Mouse (Mus musculus): Measurements from ENCODE around the gene Yipf4.
A peak's percentile ranks its signal among the peaks of the same experiment; 100 is the strongest.

DNA sequence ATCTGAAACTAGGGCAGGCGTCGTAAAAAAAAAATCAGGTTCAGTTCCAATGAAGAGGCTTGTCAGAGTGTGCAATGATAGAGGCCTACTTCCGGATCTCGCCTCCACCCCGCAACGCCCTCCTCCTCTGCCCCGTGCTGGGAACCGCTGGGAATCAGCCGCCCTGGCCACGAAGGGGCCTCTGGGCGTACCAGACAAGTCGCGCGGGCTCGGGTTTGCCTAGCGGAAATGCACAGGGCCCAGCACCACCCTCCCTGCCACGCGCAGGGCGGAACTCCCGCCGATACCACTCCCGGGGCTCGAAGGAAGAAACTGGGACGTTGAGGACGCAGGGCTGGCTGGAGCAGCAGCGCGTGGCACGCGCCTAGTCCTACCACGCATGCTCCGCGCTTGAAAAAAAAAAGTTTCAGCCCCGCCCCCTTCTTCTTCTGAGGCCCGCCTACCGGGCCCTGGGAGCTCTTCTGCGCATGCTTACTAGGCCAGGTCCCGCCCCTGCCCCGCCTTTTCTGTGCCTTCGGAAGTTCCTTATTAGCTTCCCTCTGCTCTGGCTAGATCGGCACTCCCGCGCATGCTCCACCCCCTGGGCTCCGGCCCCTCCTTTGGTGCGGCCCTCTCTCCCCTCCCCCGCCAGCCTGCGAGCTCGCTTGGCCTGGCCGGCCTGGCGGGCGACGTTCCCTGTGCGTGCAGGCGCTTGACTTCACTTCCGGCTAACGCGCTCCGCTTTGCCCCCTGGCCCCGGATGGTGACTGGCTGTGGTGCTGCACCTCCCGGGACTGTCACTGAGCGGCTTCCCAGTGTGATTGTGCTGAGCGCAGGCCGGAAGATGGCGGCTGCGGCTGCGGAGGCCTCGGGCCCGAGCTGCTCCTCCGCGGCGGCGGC lies 38.7 kb downstream of the Yipf4 start, which contains the start of gene Birc6:
- TF ChIP-seq USF2 (conservative IDR thresholded peaks at IDR 0.05; ENCODE audit: low read depth, low read length): no peak
- peak; percentile 87 for TF ChIP-seq POLR2A (IDR thresholded peaks at IDR 0.05; ENCODE audit: low read depth, low read length)
- TF ChIP-seq E2F4 (IDR thresholded peaks at IDR 0.05; ENCODE audit: insufficient replicate concordance, low read depth, low read length): peak; percentile 65; the same call in 1 of the 2 replicates
- peak; percentile 84; the same call in 1 of the 2 replicates for TF ChIP-seq CHD2 (IDR thresholded peaks at IDR 0.05; ENCODE audit: low read length)
- no peak for TF ChIP-seq EP300 (IDR thresholded peaks at IDR 0.05; ENCODE audit: low read length)
- no peak for TF ChIP-seq ZC3H11A (IDR thresholded peaks at IDR 0.05; ENCODE audit: low read depth, low read length)
